Mouse (Mus musculus) limb, embryonic 15.5 days (tissue): ENCODE data around the gene Ell. TPM values are rescaled to one million over a fixed set of nuclear protein-coding genes. Genes with fewer than 3 reads are reported as not detected.
A peak's percentile ranks its signal among the peaks of the same experiment; 100 is the strongest.

Experiments used
- ATAC-seq: fragments of 200-750 bp; cut with Nextera tagmentation; 2 replicates; pipeline ENCODE4 v1.8.0; 2017; ENCODE audit warnings: low read depth, moderate TSS enrichment; ENCODE audit not compliant: insufficient number of reproducible peaks, low FRiP score, low TSS enrichment
- H3K27ac ChIP-seq: fragments of 300-500 bp; sonication (generic); 2 replicates; pipeline ENCODE4 v1.5.1; 2015; ENCODE audit warnings: moderate library complexity, mild to moderate bottlenecking, inconsistent platforms
- H3K27me3 ChIP-seq: fragments of 300-500 bp; sonication (generic); 2 replicates; pipeline ENCODE4 v1.6.1; 2015; ENCODE audit warnings: inconsistent platforms
- H3K36me3 ChIP-seq: fragments of 300-500 bp; sonication (generic); 2 replicates; pipeline ENCODE4 v1.6.1; 2015; ENCODE audit warnings: inconsistent platforms
- H3K4me1 ChIP-seq: fragments of 300-500 bp; sonication (generic); 2 replicates; pipeline ENCODE4 v1.6.1; 2015; ENCODE audit warnings: inconsistent platforms
- H3K4me2 ChIP-seq: fragments of 300-500 bp; sonication (generic); 2 replicates; pipeline ENCODE4 v1.6.1; 2015; ENCODE audit warnings: mild to moderate bottlenecking, inconsistent platforms
- H3K4me3 ChIP-seq: fragments of 300-500 bp; sonication (generic); 2 replicates; pipeline ENCODE4 v1.5.1; 2015; ENCODE audit warnings: mild to moderate bottlenecking, inconsistent platforms
- H3K9ac ChIP-seq: fragments of 300-500 bp; sonication (generic); 2 replicates; pipeline ENCODE4 v1.6.1; 2015; ENCODE audit warnings: inconsistent platforms
- H3K9me3 ChIP-seq: fragments of 300-500 bp; sonication (generic); 2 replicates; pipeline ENCODE4 v1.6.1; 2016; ENCODE audit warnings: inconsistent platforms
- WGBS: fragments of 180-500 bp; shearing (Covaris S2); methylation state at CpG from one replicate; pipeline ENCODE4 v1.1.7; 2015; 5-methylcytosine and 5-hydroxymethylcytosine counted together
- polyA plus RNA-seq: library from polyadenylated mRNA; unstranded; fragments of >200 nt; fragmentation: Nextera tagmentation; extraction: Ambion mirVana; gene quantifications from 2 replicates; pipeline ENCODE4 v1.2.1, GENCODE M21; 2015

The Ell gene
- polyA plus RNA-seq, 1 experiment from 2014 or later, result 20.4 TPM

DNA sequence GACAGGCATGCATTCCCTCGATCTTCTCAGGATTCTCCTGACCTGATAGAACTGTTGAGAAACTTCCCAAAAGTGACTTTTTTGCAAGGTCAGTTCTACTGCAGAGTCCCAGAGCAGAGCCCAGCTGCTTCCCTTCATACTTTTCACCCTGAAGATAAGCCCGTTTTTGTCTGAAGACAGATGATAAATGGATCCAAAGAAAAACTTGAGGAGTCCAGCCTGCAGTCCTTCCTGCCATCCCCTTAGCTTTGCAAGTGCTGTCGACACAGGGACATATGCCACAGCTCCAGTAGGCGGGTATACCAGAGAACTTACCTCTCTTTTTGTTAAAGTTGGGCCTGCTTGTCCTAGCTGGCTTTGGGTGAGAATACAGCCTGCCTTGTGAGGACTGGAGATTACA lies 22.1 kb downstream of the Ell start:
- no peak overlapping the region for H3K9ac ChIP-seq
- H3K36me3 ChIP-seq, result peaks cover 8% of the 10 kb centered on the region
- H3K4me1 ChIP-seq, result peaks cover 44% of the 10 kb centered on the region
- H3K9me3 ChIP-seq, result no peaks in the 10 kb centered on the region
- no peak for ATAC-seq
- peak overlapping the region; percentile 47 for H3K27ac ChIP-seq
- no peaks in the 10 kb centered on the region for H3K27me3 ChIP-seq
- H3K4me3 ChIP-seq, result no peak overlapping the region
- 63% methylated on average over 4 of the region's 4 CpGs for WGBS
- H3K4me2 ChIP-seq, result no peak overlapping the region

DNA sequence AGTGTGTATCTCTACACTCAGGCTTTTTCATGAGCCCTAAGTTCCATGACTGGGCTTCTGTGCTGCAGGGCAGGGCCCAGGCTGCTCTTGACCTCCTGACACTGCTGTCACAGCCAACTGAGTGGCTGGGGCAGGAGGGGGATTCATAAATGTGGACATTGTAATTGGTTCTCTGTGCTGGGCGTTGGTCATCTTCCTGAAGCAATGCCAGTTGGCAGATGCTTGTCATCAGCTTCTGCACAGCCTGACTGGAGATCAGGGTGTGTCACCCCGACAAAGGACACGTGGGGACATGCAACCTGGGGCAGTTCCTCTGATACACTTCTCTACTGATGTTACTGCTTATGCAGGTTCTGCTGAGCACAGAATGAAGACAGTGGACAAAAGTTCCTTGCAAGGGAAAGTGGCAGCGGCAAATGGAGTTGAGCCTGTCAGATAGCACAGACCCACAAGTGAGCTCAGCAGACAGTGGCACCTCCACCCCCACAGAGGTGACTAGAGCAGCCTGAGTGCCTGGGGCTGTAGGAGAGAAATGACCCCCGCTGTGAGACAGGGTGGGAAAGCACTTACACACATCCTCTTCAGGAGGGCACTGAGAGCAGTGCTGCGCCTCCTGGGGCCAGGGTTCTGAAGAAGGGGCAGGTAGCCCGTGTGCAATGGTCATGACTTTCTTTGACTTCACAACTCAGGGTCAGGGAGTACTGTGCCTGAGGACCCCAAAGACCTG lies 22.7 kb downstream of the Ell start:
- ATAC-seq, result no peak
- Histone ChIP-seq H3K9ac (no peak overlapping the region), H3K4me3 (no peak overlapping the region), H3K27me3 (no peaks in the 10 kb centered on the region), H3K9me3 (no peaks in the 10 kb centered on the region), H3K36me3 (peaks cover 8% of the 10 kb centered on the region), H3K4me2 (no peak overlapping the region), H3K27ac (peak overlapping the region; percentile 47; the same call in 1 of the 2 replicates), H3K4me1 (peaks cover 44% of the 10 kb centered on the region)
- 66% methylated on average over 7 of the region's 7 CpGs for WGBS

DNA sequence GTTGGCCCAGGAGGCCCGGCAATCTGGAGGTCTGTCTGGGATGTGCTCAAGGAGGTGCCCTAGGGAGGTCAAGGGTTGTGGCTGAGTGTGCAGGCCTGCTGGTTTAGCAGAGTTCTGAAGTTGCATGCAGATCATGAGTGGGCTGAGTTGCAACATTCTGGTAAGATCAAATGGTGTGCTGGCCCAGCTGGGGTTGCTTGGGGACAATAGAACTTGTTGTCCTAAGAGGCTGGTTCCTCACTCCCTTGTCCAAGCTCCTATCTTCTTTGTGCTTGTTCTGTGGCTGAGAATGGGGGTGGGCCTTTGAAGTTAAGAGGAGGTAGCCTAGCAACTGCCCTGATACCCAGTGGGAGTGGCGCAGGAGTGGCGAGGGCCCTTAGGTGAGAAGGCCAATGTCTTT lies 23.5 kb downstream of the Ell start:
- no peak overlapping the region for H3K4me2 ChIP-seq
- H3K4me1 ChIP-seq, result peaks cover 42% of the 10 kb centered on the region
- H3K9me3 ChIP-seq, result no peaks in the 10 kb centered on the region
- H3K27me3 ChIP-seq, result no peaks in the 10 kb centered on the region
- H3K36me3 ChIP-seq, result peaks cover 3% of the 10 kb centered on the region; the same call in 1 of the 2 replicates
- no peak for ATAC-seq
- no peak overlapping the region for H3K27ac ChIP-seq
- H3K4me3 ChIP-seq, result no peak overlapping the region
- no peak overlapping the region for H3K9ac ChIP-seq
- WGBS, result 77% methylated on average over 3 of the region's 3 CpGs

DNA sequence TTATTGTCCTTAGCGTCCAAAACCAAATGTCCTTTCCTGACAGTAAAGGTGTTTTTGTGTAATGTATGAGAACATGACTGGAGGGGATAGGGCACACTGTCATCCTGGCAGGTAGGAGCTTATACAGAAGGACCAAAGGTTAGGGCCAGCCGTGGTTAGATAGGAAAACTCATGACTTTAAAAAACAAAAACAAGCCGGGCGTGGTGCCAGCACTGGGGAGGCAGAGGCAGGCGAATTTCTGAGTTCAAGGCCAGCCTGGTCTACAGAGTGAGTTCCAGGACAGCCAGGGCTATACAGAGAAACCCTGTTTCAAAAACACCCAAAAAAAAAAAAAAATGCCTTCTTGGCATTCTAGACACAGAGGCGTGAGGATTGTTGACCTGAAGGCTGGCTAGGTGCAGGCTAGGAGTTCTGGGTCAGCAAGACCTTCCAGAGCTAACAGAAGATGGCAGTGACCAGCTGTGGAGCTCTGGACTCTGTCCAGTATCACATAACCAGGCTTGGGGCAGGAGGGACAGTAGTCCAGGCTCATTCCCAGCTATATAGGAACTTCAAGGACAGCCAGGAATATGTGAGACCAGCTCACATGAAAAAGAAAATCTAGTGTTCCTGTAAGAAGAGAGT lies 24.6 kb downstream of the Ell start:
- Histone ChIP-seq H3K9ac (no peak overlapping the region), H3K4me1 (peaks cover 35% of the 10 kb centered on the region), H3K36me3 (peaks cover 3% of the 10 kb centered on the region; the same call in 1 of the 2 replicates), H3K4me3 (no peak overlapping the region), H3K4me2 (no peak overlapping the region), H3K27me3 (no peaks in the 10 kb centered on the region), H3K27ac (no peak overlapping the region), H3K9me3 (no peaks in the 10 kb centered on the region)
- no peak for ATAC-seq
- WGBS, result 89% methylated on average over 6 of the region's 6 CpGs

DNA sequence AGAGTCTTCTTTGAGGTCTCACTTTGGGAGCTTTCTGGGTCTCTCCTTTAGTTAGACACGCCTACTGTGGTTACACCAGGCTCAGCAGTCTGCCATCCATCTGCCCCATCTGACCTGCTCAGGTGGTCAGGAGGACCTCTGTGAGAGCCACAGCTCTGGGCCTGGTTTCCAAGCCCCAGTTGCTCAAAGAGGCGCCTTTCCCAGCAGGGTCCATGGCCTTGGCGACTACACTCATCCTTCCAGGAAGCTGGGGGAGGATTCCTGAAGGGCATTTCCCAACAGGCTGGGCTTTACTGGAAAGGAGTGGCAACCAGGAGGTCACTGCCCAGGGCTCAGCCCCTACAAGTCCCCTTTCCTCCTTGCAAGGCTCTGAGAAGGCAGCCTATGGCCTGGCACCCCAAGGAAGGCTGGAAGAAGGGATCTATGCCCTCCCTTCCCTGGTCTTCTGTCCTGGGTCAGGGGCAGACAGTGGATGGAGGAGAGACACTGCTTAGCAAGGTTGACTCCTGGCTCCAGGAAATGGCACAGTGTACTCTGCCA lies 25.5 kb downstream of the Ell start:
- Histone ChIP-seq H3K4me1 (peaks cover 32% of the 10 kb centered on the region), H3K4me2 (no peak overlapping the region), H3K9me3 (no peaks in the 10 kb centered on the region), H3K27ac (no peak overlapping the region), H3K4me3 (no peak overlapping the region), H3K36me3 (peaks cover 4% of the 10 kb centered on the region), H3K27me3 (no peaks in the 10 kb centered on the region), H3K9ac (no peak overlapping the region)
- ATAC-seq, result no peak
- WGBS, result 76% methylated on average over 3 of the region's 3 CpGs

DNA sequence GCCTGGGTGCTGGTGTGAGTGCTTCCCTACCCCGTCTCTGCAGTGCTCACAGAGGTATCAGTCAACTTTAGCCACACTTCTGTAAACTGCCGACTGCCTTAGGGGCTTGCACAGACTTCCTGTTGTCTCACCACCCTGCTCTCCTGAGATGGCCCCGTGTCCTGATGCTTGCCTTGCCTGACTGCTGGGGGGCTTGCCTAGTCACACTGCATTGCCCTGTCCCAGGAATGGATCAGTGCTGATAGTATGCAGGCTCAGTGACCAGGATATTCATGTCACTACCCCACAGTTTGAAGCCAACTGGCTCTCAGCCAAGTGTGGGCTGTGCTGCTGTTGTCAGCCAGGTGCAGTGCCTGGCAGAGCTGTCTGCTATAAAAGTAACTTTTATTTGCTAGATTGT lies 26.3 kb downstream of the Ell start:
- Histone ChIP-seq H3K36me3 (peaks cover 7% of the 10 kb centered on the region), H3K4me1 (peaks cover 25% of the 10 kb centered on the region), H3K9me3 (no peaks in the 10 kb centered on the region), H3K27me3 (no peaks in the 10 kb centered on the region), H3K4me3 (no peak overlapping the region), H3K9ac (no peak overlapping the region), H3K27ac (no peak overlapping the region), H3K4me2 (no peak overlapping the region)
- ATAC-seq, result no peak
- WGBS, result 41% methylated on average over 3 of the region's 3 CpGs

DNA sequence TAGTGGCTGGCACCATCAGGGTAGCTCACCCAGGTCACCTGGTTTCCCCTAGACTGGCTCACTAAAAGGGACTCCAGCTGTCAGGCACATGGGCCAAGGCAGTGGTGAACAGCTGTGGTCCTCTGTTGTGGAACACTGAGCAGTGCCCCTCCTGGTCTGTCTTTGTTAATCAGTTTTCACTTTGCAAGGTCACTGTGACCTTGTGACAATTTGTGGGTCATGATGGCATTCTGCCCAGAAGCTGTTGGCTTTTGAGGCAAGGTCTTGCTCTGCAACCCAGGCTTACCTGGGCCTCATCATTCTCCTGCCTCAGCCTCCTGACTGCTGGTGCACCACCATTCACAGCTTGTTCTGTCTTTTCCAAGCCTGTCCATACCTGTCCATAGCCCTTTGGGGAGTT lies 31.1 kb downstream of the Ell start:
- H3K4me2 ChIP-seq, result no peak overlapping the region
- H3K27ac ChIP-seq, result no peak overlapping the region
- ATAC-seq, result no peak
- no peaks in the 10 kb centered on the region for H3K27me3 ChIP-seq
- no peak overlapping the region for H3K4me3 ChIP-seq
- peaks cover 27% of the 10 kb centered on the region for H3K36me3 ChIP-seq
- H3K4me1 ChIP-seq, result peaks cover 6% of the 10 kb centered on the region
- no peaks in the 10 kb centered on the region for H3K9me3 ChIP-seq
- H3K9ac ChIP-seq, result no peak overlapping the region

DNA sequence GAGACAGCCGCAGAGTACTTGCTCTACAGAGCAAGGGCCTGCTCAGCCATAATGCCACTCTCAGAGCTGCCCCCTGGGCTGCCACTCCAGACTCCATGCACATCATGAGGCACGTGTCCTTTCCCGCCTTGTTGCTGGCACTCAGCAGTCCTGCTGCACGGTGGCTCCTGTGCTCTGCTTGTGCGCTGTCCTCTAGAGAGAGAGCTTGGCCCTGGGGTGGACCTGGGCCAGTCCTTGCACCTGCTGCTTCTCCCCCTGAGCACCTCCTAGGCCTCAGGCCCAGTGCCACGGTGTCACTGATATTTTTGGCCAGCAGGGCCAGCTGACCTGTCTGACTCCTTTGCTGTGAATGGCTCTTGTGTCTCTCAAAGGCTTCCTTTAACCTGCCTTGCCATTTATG lies 31.7 kb downstream of the Ell start:
- H3K36me3 ChIP-seq, result peaks cover 27% of the 10 kb centered on the region
- H3K27ac ChIP-seq, result no peak overlapping the region
- WGBS, result 79% methylated on average over 6 of the region's 6 CpGs
- H3K27me3 ChIP-seq, result no peaks in the 10 kb centered on the region
- no peak overlapping the region for H3K9ac ChIP-seq
- H3K9me3 ChIP-seq, result no peaks in the 10 kb centered on the region
- ATAC-seq, result peak; percentile 41; the same call in 1 of the 2 replicates
- no peaks in the 10 kb centered on the region for H3K4me1 ChIP-seq
- H3K4me2 ChIP-seq, result no peak overlapping the region
- no peak overlapping the region for H3K4me3 ChIP-seq

DNA sequence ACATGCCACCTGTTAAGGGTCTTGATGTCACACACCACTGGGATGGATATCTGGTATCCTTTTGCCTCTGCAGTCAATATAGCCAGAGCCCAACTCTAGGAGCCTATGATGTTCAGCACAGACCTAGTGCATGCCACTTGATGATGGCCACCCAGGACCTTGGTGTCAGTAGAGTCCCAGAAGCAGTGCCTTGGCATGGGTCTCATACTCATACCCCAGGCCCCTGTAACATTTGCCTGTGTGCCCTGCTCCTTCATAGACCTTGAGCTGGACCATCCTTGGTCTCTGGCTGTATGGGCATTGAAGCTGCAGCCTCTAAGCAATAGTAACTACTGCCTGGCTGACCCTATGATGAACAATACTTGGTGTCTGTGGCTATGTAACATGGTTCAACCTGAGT lies 35.0 kb downstream of the Ell start:
- Histone ChIP-seq H3K36me3 (peaks cover 45% of the 10 kb centered on the region), H3K27me3 (no peaks in the 10 kb centered on the region), H3K4me3 (no peak overlapping the region), H3K9me3 (no peaks in the 10 kb centered on the region), H3K27ac (no peak overlapping the region), H3K4me2 (no peak overlapping the region), H3K9ac (no peak overlapping the region), H3K4me1 (no peaks in the 10 kb centered on the region)
- ATAC-seq, result no peak

DNA sequence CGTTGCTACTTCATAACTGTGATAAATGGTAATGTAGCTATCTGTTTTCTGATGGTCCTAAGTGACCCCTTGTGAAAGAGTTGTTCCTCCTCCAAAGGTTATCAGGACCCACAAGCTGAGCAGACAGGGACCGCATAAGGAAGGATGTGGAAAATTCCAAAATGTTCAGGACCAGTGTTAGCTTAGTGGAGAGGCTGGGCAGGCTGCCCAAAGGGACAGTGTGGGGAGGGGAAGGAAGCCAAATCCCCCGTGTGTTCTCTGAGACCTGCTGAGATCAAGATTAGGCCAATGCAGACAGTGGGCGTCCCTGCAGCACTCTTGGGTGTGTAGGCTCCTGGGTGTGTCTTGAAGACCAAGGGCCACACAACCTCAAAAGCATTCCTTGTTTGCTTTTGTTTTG lies 35.7 kb downstream of the Ell start:
- 78% methylated on average over 4 of the region's 4 CpGs for WGBS
- ATAC-seq, result no peak
- Histone ChIP-seq H3K4me3 (no peak overlapping the region), H3K9ac (no peak overlapping the region), H3K27ac (no peak overlapping the region), H3K27me3 (no peaks in the 10 kb centered on the region), H3K4me2 (no peak overlapping the region), H3K36me3 (peaks cover 44% of the 10 kb centered on the region), H3K9me3 (no peaks in the 10 kb centered on the region), H3K4me1 (no peaks in the 10 kb centered on the region)

DNA sequence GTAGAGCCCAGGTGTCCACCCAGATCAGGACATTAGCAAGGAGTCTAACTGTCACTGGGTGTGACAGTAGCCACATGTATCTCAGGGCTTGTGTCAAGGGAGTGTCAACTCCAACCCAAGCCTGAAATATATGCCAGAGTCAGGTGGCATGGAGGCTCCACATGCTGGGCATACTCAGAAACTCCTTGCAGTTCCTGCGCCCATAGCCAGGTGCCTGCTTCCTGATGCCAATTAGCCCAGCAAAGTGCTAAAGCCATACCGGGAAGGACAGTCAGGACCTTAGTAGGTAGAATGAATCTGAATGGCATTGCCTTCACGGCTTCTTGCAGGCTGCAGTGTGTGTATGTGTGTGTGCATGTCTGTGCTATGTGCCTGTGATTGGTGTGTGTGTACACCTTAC lies 38.0 kb downstream of the Ell start:
- H3K27ac ChIP-seq, result no peak overlapping the region
- H3K4me2 ChIP-seq, result no peak overlapping the region
- H3K4me1 ChIP-seq, result no peaks in the 10 kb centered on the region
- no peak overlapping the region for H3K4me3 ChIP-seq
- H3K36me3 ChIP-seq, result peaks cover 65% of the 10 kb centered on the region
- no peaks in the 10 kb centered on the region for H3K9me3 ChIP-seq
- ATAC-seq, result no peak
- no peak overlapping the region for H3K9ac ChIP-seq
- H3K27me3 ChIP-seq, result no peaks in the 10 kb centered on the region
- WGBS, result 93% methylated on average over 3 of the region's 3 CpGs

DNA sequence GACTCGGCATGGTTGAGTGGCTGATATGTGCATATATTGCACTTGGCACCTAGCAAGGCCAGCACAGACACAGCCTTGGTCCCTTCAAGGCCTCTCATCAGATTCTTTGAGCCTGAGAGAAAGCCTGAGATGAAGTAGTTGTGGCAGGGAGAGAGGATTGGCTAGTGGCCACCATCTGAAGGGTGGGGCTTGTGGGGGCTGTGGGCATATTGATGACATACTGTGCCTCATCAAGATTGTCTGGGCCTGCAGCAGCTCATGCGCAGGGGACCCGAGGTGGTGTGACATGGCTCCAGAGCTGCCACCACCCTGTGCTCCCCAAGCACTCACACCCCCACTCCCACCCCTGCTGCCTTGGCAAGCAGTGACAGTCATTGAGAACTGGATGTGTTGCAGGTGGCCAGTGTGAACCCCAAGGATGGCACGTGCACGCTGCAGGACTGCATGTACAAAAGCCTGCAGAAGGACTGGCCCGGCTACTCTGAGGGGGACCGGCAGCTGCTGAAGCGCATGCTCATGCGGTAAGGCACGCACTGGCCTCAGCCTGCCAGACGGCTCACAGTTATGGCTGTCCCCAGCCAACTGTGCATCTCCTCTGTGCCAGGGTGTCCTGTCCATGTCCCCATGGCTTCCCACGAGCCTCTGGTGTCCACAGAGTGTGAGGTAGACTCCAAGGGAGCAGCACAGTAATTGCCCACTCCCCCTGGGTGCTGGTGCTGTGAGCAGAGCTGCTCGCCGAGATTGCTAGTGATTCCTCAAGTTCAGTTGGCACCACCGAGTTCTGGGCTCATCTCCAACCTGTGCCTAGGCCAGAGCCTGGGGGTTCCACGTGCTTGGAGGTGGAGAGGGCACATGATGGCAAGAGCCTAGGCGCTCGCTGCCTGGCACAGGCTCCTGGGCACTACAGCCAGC lies 44.5 kb downstream of the Ell start:
- no peak overlapping the region for H3K4me2 ChIP-seq
- WGBS, result 91% methylated on average over 18 of the region's 18 CpGs

More for the DNA sequence above, 44.5 kb downstream of the Ell start:
- Histone ChIP-seq H3K27me3 (no peaks in the 10 kb centered on the region), H3K9ac (no peak overlapping the region), H3K27ac (no peak overlapping the region), H3K36me3 (peaks cover 94% of the 10 kb centered on the region), H3K9me3 (no peaks in the 10 kb centered on the region), H3K4me1 (no peaks in the 10 kb centered on the region), H3K4me3 (no peak overlapping the region)
- ATAC-seq, result no peak
